Mouse (Mus musculus) A20 (cell line): ENCODE data around the gene Tbxas1.

Experiments
- DNase-seq: peaks from one replicate; pipeline ENCODE4 v3.0.0-alpha.2; 2011; ENCODE audit warnings: low read depth, low spot score

Tbxas1 gene

GRCm38 (mm10) chr6:39050836-39051235 lies 175.6 kb downstream of the Tbxas1 start:
- DNase-seq = peak; percentile 23

GRCm38 (mm10) chr6:39051799-39052556 lies 176.8 kb downstream of the Tbxas1 start:
- DNase-seq = no peak

GRCm38 (mm10) chr6:39052636-39053035 lies 177.4 kb downstream of the Tbxas1 start:
- DNase-seq = no peak

GRCm38 (mm10) chr6:39054206-39054864 lies 179.1 kb downstream of the Tbxas1 start:
- DNase-seq = no peak

- DNase-seq = peak; percentile 33
Measured at GRCm38 (mm10) chr6:39054878-39055508, 179.8 kb downstream of the Tbxas1 start.

GRCm38 (mm10) chr6:39055831-39056261 lies 180.6 kb downstream of the Tbxas1 start:
- peak; percentile 75 for DNase-seq

GRCm38 (mm10) chr6:39057161-39057560 lies 182.0 kb downstream of the Tbxas1 start:
- DNase-seq = no peak

- DNase-seq = peak; percentile 27
Measured at GRCm38 (mm10) chr6:39058389-39058788, 183.2 kb downstream of the Tbxas1 start.

- no peak for DNase-seq
Measured at GRCm38 (mm10) chr6:39058936-39059335, 183.7 kb downstream of the Tbxas1 start.

GRCm38 (mm10) chr6:39059547-39060497 lies 184.6 kb downstream of the Tbxas1 start:
- DNase-seq = no peak

GRCm38 (mm10) chr6:39061180-39061579 lies 186.0 kb downstream of the Tbxas1 start:
- DNase-seq = no peak

- DNase-seq = no peak
Measured at GRCm38 (mm10) chr6:39063541-39063940, 188.3 kb downstream of the Tbxas1 start.

GRCm38 (mm10) chr6:39066935-39067578 lies 191.9 kb downstream of the Tbxas1 start:
- peak; percentile 70 for DNase-seq

- DNase-seq = no peak
Measured at GRCm38 (mm10) chr6:39072664-39073063, 197.5 kb downstream of the Tbxas1 start.

GRCm38 (mm10) chr6:39074186-39074585 lies 199.0 kb downstream of the Tbxas1 start:
- no peak for DNase-seq

GRCm38 (mm10) chr6:39076498-39076897 lies 201.3 kb downstream of the Tbxas1 start:
- peak; percentile 41 for DNase-seq

GRCm38 (mm10) chr6:39104631-39105030 lies 229.4 kb downstream of the Tbxas1 start:
- no peak for DNase-seq

- DNase-seq = peak; percentile 43
Measured at GRCm38 (mm10) chr6:39106812-39107211, 231.6 kb downstream of the Tbxas1 start.

- DNase-seq = no peak
Measured at GRCm38 (mm10) chr6:39112701-39113100, 237.5 kb downstream of the Tbxas1 start.

GRCm38 (mm10) chr6:39113141-39113540 lies 237.9 kb downstream of the Tbxas1 start:
- DNase-seq = no peak

GRCm38 (mm10) chr6:39115438-39115837 lies 240.2 kb downstream of the Tbxas1 start:
- no peak for DNase-seq
